Mouse (Mus musculus) limb, embryonic 14.5 days (tissue): ENCODE measurements around the gene Pou2f3. TPM values are rescaled to one million over a fixed set of nuclear protein-coding genes. Genes with fewer than 3 reads are reported as not detected.
A peak's percentile ranks its signal among the peaks of the same experiment; 100 is the strongest.

Source experiments
- ATAC-seq: fragments of 200-750 bp; cut with Nextera tagmentation; 2 replicates; pipeline ENCODE4 v1.8.0; 2017; ENCODE audit warnings: low read depth, moderate number of reproducible peaks, moderate TSS enrichment; ENCODE audit not compliant: low FRiP score
- DNase-seq: peaks from one replicate; pipeline ENCODE4 v3.0.0-alpha.2; 2015; ENCODE audit warnings: low spot score
- H3K27ac ChIP-seq: fragments of 300-500 bp; sonication (generic); replicated peaks from 2 replicates; pipeline ENCODE4 v1.5.1; 2014; ENCODE audit warnings: low read depth, mild to moderate bottlenecking, low read length, moderate library complexity, mixed read lengths
- H3K27me3 ChIP-seq: fragments of 300-500 bp; sonication (generic); 2 replicates; pipeline ENCODE4 v1.6.1; 2014; ENCODE audit warnings: low read length, mixed read lengths; ENCODE audit not compliant: control insufficient read depth, insufficient read depth
- H3K36me3 ChIP-seq: fragments of 300-500 bp; sonication (generic); 2 replicates; pipeline ENCODE4 v1.6.1; 2014; ENCODE audit warnings: mild to moderate bottlenecking, low read length, moderate library complexity, mixed read lengths; ENCODE audit not compliant: control insufficient read depth, insufficient read depth
- H3K4me1 ChIP-seq: fragments of 300-500 bp; sonication (generic); 2 replicates; pipeline ENCODE4 v1.6.1; 2014; ENCODE audit warnings: antibody characterized with exemption, low read length, mixed read lengths; ENCODE audit not compliant: control insufficient read depth, insufficient read depth
- H3K4me2 ChIP-seq: fragments of 300-500 bp; sonication (generic); replicated peaks from 2 replicates; pipeline ENCODE4 v1.6.1; 2014; ENCODE audit warnings: low read depth, mild to moderate bottlenecking, low read length, moderate library complexity; ENCODE audit not compliant: severe bottlenecking
- H3K4me3 ChIP-seq: fragments of 300-500 bp; sonication (generic); replicated peaks from 2 replicates; pipeline ENCODE4 v1.5.1; 2014; ENCODE audit warnings: low read length
- H3K9ac ChIP-seq: fragments of 300-500 bp; sonication (generic); 2 replicates; pipeline ENCODE4 v1.6.1; 2014; ENCODE audit warnings: mild to moderate bottlenecking, low read depth, low read length, moderate library complexity; ENCODE audit not compliant: severe bottlenecking
- H3K9me3 ChIP-seq: fragments of 300-500 bp; sonication (generic); 2 replicates; pipeline ENCODE4 v1.6.1; 2016; ENCODE audit warnings: low read length; ENCODE audit not compliant: control insufficient read depth
- POLR2A ChIP-seq: fragments of 200-500 bp; IDR thresholded peaks from 2 replicates; pipeline ENCODE4 v1.8.0; 2012; ENCODE audit warnings: inconsistent platforms, mild to moderate bottlenecking, moderate library complexity, borderline replicate concordance; ENCODE audit not compliant: insufficient read depth, insufficient read length; ENCODE audit errors: extremely low read depth
- WGBS: fragments of 180-500 bp; shearing (Covaris S2); extraction: QIAGEN DNeasy Blood & Tissue Kit; methylation state at CpG from one replicate; pipeline ENCODE4 v1.1.7; 2014; 5-methylcytosine and 5-hydroxymethylcytosine counted together
- polyA plus RNA-seq, 2 experiments: library from polyadenylated mRNA; depleted of rRNA in 1 of 2; stranded (reverse) in 1 of 2; unstranded in 1 of 2; fragments of >200 nt; fragmentation: Nextera tagmentation in 1 of 2; extraction: Ambion mirVana in 1 of 2; gene quantifications; 2 replicates each; pipeline versions ENCODE4 v1.2.1 to v1.2.3; 2012 to 2014

Pou2f3 gene
- polyA plus RNA-seq, 2 experiments, result 6.9 to 7.9 TPM

- Histone ChIP-seq H3K36me3 (no peaks in the 10 kb centered on the region), H3K4me3 (peak overlapping the region; percentile 92), H3K27ac (no peak overlapping the region), H3K4me1 (peaks cover 28% of the 10 kb centered on the region), H3K27me3 (no peaks in the 10 kb centered on the region), H3K4me2 (peak overlapping the region; percentile 71), H3K9ac (peak overlapping the region; percentile 93), H3K9me3 (no peaks in the 10 kb centered on the region)
- ATAC-seq (no peak), DNase-seq (no peak)
- 2% methylated on average over 4 of the region's 4 CpGs for WGBS
- no peak for TF ChIP-seq POLR2A
These were observed 105.7 kb downstream of the Pou2f3 start for GRCm38 (mm10) chr9:43104526-43104872.

GRCm38 (mm10) chr9:43103675-43104299 lies 106.4 kb downstream of the Pou2f3 start:
- WGBS, result 24% methylated on average over 4 of the region's 4 CpGs
- H3K4me2 ChIP-seq, result peak overlapping the region; percentile 71
- H3K4me1 ChIP-seq, result peaks cover 28% of the 10 kb centered on the region
- H3K36me3 ChIP-seq, result no peaks in the 10 kb centered on the region
- TF ChIP-seq POLR2A, result no peak
- DNase-seq (no peak), ATAC-seq (no peak)
- H3K27ac ChIP-seq, result no peak overlapping the region
- no peaks in the 10 kb centered on the region for H3K27me3 ChIP-seq
- H3K9me3 ChIP-seq, result no peaks in the 10 kb centered on the region
- peak overlapping the region; percentile 92 for H3K4me3 ChIP-seq
- 0 out of 2 replicates have a peak overlapping the region, but pooled peaks have one; percentile 93 for H3K9ac ChIP-seq

GRCm38 (mm10) chr9:43102931-43103330 lies 107.2 kb downstream of the Pou2f3 start:
- Histone ChIP-seq H3K4me1 (peaks cover 28% of the 10 kb centered on the region), H3K4me2 (peak overlapping the region; percentile 71), H3K4me3 (peak overlapping the region; percentile 92; the same call in 1 of the 2 replicates), H3K27ac (no peak overlapping the region), H3K9me3 (no peaks in the 10 kb centered on the region), H3K27me3 (no peaks in the 10 kb centered on the region), H3K36me3 (no peaks in the 10 kb centered on the region), H3K9ac (0 out of 2 replicates have a peak overlapping the region, but pooled peaks have one; percentile 3)
- DNase-seq (no peak), ATAC-seq (no peak)
- WGBS, result 94% methylated on average over 2 of the region's 2 CpGs
- TF ChIP-seq POLR2A, result no peak

- no peak overlapping the region for H3K27ac ChIP-seq
- H3K4me3 ChIP-seq, result no peak overlapping the region
- H3K27me3 ChIP-seq, result no peaks in the 10 kb centered on the region
- DNase-seq (no peak), ATAC-seq (no peak)
- no peak overlapping the region for H3K9ac ChIP-seq
- H3K9me3 ChIP-seq, result no peaks in the 10 kb centered on the region
- no peak overlapping the region; the same call in 1 of the 2 replicates for H3K4me2 ChIP-seq
- 81% methylated on average over 8 of the region's 8 CpGs for WGBS
- peaks cover 28% of the 10 kb centered on the region for H3K4me1 ChIP-seq
- no peaks in the 10 kb centered on the region for H3K36me3 ChIP-seq
- TF ChIP-seq POLR2A, result no peak
These were observed 108.1 kb downstream of the Pou2f3 start for GRCm38 (mm10) chr9:43101936-43102595.

GRCm38 (mm10) chr9:43098922-43099321 lies 111.2 kb downstream of the Pou2f3 start:
- TF ChIP-seq POLR2A, result no peak
- H3K4me1 ChIP-seq, result peaks cover 28% of the 10 kb centered on the region
- H3K4me2 ChIP-seq, result no peak overlapping the region
- H3K27ac ChIP-seq, result no peak overlapping the region
- no peaks in the 10 kb centered on the region for H3K36me3 ChIP-seq
- WGBS, result 60% methylated on average over 4 of the region's 4 CpGs
- no peak overlapping the region for H3K9ac ChIP-seq
- no peak for DNase-seq
- no peak for ATAC-seq
- no peaks in the 10 kb centered on the region for H3K27me3 ChIP-seq
- no peaks in the 10 kb centered on the region for H3K9me3 ChIP-seq
- H3K4me3 ChIP-seq, result no peak overlapping the region
